Mouse (Mus musculus) layer of hippocampus, postnatal 10 days (tissue): ENCODE results near the gene Zc3hav1. TPM values are rescaled to one million over a fixed set of nuclear protein-coding genes. Genes with fewer than 3 reads are reported as not detected.

Source experiments
- DNase-seq, 2 experiments: peaks; one replicate each; pipeline ENCODE4 v3.0.0; 2021; ENCODE audit warnings: low spot score in 2 of 2
- total RNA-seq, 2 experiments: library from RNA; stranded (reverse); gene quantifications; 2 replicates each; pipeline ENCODE4 v1.2.3; 2021

Zc3hav1 gene
- total RNA-seq, 2 experiments from 2014 or later = 3.0 to 3.1 TPM

- peak; percentile 12 to 25 for DNase-seq
These were observed 56.2 kb downstream of the Zc3hav1 start for GRCm38 (mm10) chr6:38298246-38298635.

GRCm38 (mm10) chr6:38297580-38298245, 56.7 kb downstream of the Zc3hav1 start:
- peak in 1 of 2 experiments; percentile 13 for DNase-seq

GRCm38 (mm10) chr6:38293708-38294107, 60.7 kb downstream of the Zc3hav1 start:
- DNase-seq = no peak

DNA sequence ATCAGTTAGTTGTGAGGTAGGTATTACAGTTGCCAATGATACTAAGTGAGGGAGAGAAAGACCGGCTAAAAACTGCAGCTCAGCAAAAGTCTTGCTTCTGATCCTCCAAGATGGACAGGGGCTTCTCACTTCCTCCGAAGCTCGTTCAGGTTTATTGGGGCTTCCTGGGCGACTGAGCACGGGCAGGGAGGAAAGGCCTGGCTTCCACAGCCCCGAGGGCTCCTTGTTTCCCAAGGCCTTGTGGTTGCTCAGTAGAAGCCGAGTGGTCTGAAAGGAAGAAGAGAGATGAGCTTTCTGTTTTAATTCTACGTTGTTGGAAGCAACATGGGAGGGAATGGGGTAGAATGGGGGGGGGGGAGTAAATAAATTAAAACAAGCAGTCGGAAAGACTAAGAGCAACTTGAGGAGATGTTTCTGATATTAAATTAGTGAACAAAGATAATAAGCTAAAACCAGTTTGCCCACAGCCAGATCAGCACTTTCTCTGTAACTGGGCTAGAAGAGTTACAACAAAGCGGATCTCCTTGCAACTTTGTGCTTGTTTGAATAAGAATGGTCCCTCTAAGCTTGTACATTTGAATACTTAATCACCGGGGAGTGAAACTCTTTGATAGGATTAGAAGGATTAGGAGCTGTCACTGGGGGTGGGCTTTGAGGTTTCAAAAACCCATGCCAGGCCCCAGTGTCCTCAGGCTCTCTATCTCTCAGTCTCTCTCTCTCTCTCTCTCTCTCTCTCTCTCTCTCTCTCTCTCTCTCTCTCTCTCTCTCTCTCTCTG, 61.3 kb downstream of the Zc3hav1 start:
- DNase-seq = no peak

DNA sequence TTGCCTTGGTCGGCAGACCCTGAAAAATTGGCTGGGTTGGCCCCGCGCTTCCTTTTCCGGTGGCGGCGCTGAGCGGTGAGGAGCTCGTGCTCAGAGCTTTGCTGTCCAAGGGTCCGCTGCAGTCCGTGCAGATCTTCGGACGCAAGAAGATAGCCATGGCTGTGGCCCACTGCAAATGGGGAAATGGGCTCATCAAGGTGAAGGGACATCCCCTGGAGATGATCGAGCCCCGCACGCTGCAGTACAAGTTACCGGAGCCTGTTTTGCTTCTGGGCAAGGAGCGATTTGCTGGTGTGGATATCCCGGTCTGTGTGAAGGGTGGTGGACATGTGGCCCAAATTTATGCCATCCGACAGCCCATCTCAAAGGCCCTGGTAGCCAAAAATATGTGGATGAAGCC, 70.0 kb downstream of the Zc3hav1 start:
- DNase-seq = no peak

- no peak for DNase-seq
These were observed 89.9 kb downstream of the Zc3hav1 start for GRCm38 (mm10) chr6:38264466-38264865.

- no peak for DNase-seq
These were observed 90.8 kb downstream of the Zc3hav1 start for GRCm38 (mm10) chr6:38263393-38264159.

DNA sequence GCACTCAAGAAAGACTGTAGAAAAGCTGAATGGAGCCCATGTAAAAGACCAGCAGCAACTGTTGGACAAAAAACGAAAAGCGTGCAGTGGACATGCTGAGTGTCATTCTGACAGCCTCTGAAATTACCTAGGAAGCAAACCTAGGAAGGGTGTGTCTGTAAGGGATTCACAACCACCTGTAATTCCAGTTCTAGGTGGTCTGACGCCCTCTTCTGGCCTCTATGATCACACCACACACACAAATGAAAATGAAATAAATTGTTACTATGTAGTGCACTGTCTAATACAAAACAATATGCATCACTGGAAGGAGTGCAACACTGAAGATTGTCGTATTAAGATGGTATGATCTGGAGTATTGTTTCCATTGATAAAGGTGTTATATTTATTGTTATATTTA, 92.5 kb downstream of the Zc3hav1 start:
- no peak for DNase-seq

- DNase-seq = no peak
These were observed 96.9 kb downstream of the Zc3hav1 start for GRCm38 (mm10) chr6:38257506-38257905.

GRCm38 (mm10) chr6:38256793-38257192, 97.6 kb downstream of the Zc3hav1 start:
- DNase-seq = no peak

GRCm38 (mm10) chr6:38255794-38256193, 98.6 kb downstream of the Zc3hav1 start:
- DNase-seq = no peak

Other genes starting within 250 kb of the Zc3hav1 start
- not detected for gene Tmem213, start 245.3 kb downstream of the Zc3hav1 start, total RNA-seq
- 1 to 10 TPM; 4.5 to 4.6 TPM for gene Atp6v0a4, start 230.0 kb downstream of the Zc3hav1 start, total RNA-seq
- 10 to 100 TPM; 40.9 to 41.7 TPM for gene D630045J12Rik, start 100.6 kb downstream of the Zc3hav1 start, total RNA-seq
- 1 to 10 TPM; 3.6 to 4.1 TPM for gene Zc3hav1l, start 55.3 kb downstream of the Zc3hav1 start, total RNA-seq
- 10 to 100 TPM in 1 of 2 experiments, 1 to 10 TPM in 1; 9.8 to 10.1 TPM for gene Ttc26, start 26.9 kb upstream of the Zc3hav1 start, total RNA-seq
- gene Ubn2, start 79.3 kb upstream of the Zc3hav1 start, total RNA-seq = 10 to 100 TPM; 38.3 to 44.0 TPM
- gene Fmc1, start 178.9 kb upstream of the Zc3hav1 start, total RNA-seq = 10 to 100 TPM; 49.8 to 57.9 TPM
- gene Luc7l2, start 196.7 kb upstream of the Zc3hav1 start, total RNA-seq = 100 to 1,000 TPM; 176 to 197 TPM